Mouse (Mus musculus) adrenal gland, postnatal 14 days (tissue): ENCODE measurements at regions not wholly inside any gene's neighbourhood (a gene's known extent, or its start where the extent isn't known, plus 50 kb on each side); places are given as distances from the start of the nearest gene placed in this dataset.

Experiments
- DNase-seq: peaks from one replicate; pipeline ENCODE4 v3.0.0; 2021; ENCODE audit warnings: mixed read lengths

GRCm38 (mm10) chr17:79164874-79165553 lies 113.3 kb downstream of the Qpct start:
- no peak for DNase-seq

GRCm38 (mm10) chr17:79163983-79164382 lies 112.3 kb downstream of the Qpct start:
- DNase-seq: no peak

GRCm38 (mm10) chr17:79154138-79154537 lies 102.4 kb downstream of the Qpct start:
- DNase-seq: no peak

- DNase-seq: no peak
Measured at GRCm38 (mm10) chr17:79152823-79153222, 101.1 kb downstream of the Qpct start.

- DNase-seq: no peak
Measured at GRCm38 (mm10) chr17:79147883-79148282, 96.2 kb downstream of the Qpct start.

- no peak for DNase-seq
Measured at GRCm38 (mm10) chr17:79144913-79145625, 93.4 kb downstream of the Qpct start.

- DNase-seq: no peak
Measured at GRCm38 (mm10) chr17:79143031-79143430, 91.3 kb downstream of the Qpct start.
